Mouse (Mus musculus): Measurements from ENCODE around the gene Cradd.

GRCm38 (mm10) chr10:95246696-95247095, 77.2 kb downstream of the Cradd start:
- TF ChIP-seq USF1 (IDR thresholded peaks at IDR 0.05; ENCODE audit: low read depth): no peak
- TF ChIP-seq POLR2A (IDR thresholded peaks at IDR 0.05; ENCODE audit: insufficient read length, low read depth): no peak
